Mouse (Mus musculus) A20 (cell line): ENCODE data around the gene 1700023F06Rik.
A peak's percentile ranks its signal among the peaks of the same experiment; 100 is the strongest.

Experiments
- DNase-seq: peaks from one replicate; pipeline ENCODE4 v3.0.0-alpha.2; 2011; ENCODE audit warnings: low read depth, low spot score

1700023F06Rik gene

DNA sequence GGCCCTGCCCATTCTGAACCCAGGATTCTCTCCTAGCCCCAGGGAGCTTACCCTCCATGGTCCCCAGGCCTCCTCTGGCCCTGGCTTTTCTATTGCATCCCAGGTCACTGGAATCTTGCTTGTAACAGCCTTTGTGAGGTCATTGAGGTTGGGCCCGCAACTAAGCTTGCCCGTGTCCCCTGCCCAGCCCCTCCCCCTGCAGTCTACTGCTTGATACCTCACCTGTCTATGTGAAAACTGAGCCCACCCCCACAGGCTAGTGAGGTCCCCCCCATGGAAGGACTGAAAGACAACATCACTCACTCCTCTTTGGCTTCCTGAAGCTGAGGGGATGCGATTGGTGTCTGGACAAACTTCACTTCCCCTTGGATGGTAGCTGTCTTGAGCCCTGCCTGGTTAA lies at the start of gene 1700023F06Rik:
TSS of gene 1700023F06Rik (minus strand) at position 101 of the 400 bp plus-strand sequence.
- DNase-seq, result no peak

DNA sequence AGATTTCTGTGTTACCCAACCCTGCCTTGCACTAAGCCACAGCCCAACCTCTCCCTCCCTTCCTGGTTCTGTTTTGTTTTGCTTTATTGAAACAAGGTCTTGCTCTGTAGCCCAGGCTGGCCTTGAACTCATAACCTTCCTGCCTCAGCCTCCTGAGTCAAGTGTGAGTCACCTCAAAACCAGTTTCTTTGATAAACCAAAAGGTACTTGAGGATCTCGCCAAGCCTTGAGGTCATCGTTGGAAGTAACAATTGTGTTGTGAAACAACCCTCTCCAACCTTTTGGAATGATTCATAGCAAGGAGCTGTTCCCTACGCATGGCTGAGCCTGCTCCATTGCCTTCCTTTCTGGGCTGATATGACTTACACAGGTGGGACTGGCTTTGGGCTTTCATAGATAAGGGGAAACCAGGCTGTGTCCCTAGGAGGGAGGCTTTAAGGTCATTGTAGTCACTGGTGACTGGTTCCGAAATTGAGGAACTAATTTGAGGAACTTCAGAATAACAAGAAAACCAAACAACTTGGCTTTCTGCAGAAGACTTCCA lies 49.7 kb upstream of the 1700023F06Rik start:
- DNase-seq, result peak; percentile 70

DNA sequence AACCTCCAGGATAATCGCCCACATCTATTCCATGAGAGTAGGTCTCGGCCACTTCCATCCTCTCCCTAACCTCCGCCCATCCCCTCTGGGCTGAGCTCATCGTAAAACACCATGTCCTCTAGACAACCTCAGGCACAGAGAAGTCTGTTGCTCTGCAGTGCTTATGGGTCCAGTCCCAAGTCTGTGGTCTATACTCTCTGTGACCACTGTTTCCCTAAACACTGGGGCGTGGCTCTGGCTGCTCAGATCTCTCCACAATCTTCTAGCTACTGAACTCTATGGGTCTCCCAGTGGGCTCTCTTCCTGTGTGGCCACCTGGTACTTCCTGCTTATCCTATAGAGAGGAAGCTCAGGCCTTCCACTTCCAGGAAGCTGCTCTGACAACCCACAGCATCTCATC lies 45.2 kb upstream of the 1700023F06Rik start:
- no peak for DNase-seq

DNA sequence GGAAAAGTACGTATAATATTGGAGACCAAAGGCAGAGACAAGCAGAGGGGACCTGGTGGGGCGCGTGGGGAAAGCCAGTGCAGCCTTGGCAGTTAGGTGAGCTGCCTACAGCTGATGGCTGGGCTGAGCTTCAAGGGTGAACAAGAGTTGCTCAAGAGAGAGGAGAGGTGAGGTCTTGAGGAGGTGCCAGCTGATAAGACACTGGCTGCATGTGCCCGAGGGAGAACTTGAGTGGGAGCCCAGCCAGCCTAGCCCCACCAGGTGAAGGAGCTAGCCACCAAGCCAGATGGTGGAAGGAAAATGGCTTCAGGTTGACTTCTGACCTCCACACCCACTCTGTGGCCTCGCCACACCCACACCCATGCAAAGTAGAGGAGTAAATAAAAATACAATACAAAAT lies 44.0 kb upstream of the 1700023F06Rik start:
- DNase-seq, result no peak

DNA sequence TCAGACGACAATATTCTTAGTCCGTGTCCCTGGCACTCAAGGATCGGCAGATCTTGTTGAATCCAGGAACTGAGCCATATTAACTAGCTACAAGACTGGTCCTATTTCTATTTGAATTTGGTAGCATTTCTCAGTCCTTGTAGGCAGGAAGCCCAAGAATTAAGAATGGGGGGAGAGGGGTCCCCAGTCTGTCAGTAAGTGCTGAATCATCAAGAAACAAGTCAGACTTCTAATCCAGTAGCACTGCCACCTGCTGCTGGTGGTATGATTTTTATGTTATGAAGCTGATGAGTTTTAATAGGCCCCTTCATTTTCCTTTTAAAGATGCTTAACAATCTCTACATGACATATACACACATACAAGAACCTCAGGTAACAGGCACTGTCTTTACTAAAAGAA lies 42.0 kb upstream of the 1700023F06Rik start:
- DNase-seq, result no peak

DNA sequence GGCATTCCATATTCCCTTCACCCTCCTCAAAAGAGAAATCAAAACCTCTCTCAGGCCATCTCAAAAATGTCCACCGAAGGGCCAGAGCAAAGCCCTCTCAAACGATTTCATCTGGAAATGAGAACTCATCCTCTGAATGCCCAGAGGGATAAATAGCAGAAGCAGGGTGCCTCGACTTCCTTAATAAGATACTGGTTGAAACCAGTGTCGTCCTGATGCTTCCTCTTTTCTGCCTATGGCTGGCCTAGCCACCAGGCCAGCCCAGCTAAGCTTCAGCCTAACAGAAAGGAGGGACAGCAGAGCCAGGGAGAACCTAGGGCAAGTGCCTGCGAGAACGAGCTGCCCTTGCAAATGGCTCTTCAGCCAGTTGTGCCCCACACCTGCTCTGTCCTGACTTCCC lies 41.2 kb upstream of the 1700023F06Rik start:
- DNase-seq, result peak; percentile 82

DNA sequence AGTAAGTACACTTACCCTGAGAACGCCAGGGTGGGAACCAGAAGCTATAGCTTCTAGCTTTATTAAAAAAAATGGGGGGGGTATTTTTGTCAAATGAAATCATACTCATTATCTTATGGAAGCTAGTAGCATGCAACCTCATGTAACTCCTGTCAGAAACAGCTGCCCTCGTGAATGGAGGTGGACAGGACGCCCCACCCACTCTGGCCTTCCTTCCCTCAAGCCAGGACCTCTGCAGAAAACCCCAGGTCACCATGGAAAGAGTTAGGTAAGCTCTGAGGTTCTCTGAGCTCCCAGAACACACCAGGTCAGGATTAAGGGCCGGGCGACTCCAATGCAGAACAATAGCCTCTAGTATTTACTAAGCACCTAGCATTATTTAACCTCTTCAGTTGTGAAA lies 40.5 kb upstream of the 1700023F06Rik start:
- DNase-seq, result peak; percentile 52

DNA sequence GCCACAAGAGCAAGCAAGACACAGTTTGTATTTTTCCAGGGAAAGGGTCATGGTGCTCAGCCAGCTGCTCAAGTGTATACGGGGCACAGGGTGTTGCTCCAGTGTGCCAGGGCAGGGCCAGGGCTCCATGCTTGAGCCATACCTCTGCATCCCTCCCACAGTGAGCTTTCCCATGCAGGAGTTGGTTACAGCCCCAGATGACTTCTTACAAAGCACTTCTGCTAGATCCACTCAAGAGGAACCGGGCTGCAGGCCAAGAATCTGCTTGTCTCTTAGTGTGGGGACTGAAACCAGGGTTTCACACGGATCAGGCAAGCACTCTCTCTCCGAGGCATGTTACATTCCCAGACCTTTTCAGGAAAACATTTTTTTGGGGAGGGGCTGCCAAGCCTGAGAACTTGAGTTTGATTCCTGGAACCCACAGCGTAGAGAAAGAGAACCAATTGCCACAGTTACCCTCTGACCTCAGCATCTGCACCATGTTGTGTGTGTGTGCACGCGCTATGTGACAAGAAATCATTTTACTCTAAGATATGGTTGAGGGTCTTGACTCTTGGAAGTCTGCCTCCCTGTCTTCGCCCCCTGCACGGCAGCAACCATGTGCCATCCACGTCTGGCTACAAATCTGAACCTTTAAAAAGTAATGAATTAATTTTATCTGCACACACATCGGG lies 39.3 kb upstream of the 1700023F06Rik start:
- no peak for DNase-seq

DNA sequence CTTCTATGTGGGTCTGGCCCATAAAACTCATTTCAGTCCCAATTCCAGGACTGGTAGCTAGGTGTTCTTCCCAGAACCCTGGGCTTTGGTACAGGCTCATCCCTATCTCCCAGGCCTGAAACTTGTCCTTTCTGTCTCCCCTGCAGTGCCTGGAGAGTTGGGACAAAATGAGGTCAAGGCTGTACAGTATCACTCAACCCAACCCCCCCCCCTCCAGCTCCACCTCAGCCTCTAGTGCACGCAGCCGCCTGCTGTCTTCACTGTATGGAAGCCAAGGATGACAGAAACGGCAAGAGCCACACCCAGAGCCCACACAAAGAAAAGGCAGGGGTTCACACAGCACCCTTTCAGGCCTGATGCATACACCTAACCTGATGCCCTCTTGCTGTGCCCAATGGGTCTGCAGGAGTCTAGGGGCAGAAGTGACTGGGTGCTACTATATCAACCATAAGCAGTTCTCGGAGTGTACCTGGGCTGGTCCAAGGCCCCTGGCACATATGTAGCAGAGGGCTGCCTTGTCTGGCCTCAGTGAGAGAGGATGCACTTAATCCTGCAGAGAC lies 38.5 kb upstream of the 1700023F06Rik start:
- DNase-seq, result no peak

DNA sequence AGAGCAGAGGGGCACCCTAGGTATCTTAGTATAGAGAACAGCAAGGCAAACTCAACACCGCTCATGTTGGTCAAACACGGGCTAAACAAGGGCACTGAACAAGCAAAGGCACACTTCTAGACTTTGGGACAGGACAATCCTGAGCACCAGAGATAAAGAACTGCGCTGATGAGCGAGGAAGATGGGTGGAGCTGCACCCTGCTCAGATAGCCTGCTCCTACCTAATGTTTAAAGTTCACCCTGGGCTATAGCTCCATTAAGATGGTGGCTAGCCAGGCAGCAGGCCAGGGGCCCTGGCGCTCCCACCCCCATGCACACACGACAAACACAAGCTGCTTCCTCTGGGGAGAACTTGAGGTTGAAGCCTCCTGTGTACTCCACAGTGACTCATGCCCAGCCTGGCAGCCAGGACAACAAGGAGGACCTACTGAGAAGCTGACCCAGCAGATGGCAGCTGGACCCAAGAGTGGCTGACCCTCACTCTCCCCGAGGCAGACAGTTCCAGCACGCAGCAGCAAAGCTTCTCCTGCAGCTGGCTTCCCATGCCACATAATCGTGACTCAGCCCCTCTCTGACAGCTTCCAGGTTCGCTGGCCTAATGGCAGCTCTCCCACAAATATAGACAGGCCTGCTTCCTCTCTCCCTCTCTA lies 37.8 kb upstream of the 1700023F06Rik start:
- DNase-seq, result no peak

DNA sequence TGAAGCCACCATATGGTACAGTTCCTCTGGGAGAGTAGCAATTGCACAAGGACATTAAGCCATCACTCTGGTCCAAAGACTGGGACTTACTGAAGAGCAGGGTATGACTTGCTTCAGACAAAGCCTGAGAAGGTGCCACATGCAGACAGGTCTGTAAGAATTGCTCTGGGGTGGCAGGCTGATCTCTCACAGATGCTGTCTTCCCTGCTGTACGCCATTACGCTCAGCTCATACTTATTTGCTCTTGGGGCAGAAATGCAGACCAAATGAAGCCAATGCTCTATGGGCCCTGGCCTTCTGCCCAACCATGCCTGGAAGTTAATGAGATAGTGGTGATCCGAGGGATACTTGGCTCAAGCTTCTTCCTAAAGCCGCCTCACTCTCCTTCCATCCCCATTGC lies 36.5 kb upstream of the 1700023F06Rik start:
- DNase-seq, result no peak

DNA sequence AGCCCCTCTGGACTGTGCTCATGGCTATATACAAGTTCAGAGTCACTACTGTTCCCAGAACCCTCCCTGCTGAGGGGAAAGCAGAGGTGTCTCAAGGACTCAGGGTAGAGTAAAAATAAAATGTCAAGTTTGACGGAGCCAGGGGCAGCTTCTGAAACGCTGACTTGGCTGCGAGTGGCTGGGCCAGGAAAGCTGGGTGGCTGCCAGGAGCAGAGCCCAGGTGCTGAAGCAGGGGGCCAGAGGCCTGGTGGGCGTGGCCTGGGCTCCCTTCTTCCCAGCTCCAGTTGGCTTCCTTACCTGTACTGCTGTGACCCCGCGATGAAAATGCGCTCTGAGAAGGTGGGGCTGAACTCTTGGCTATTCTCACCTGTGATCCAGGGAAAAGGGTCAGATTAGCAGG lies 32.4 kb upstream of the 1700023F06Rik start:
- no peak for DNase-seq

DNA sequence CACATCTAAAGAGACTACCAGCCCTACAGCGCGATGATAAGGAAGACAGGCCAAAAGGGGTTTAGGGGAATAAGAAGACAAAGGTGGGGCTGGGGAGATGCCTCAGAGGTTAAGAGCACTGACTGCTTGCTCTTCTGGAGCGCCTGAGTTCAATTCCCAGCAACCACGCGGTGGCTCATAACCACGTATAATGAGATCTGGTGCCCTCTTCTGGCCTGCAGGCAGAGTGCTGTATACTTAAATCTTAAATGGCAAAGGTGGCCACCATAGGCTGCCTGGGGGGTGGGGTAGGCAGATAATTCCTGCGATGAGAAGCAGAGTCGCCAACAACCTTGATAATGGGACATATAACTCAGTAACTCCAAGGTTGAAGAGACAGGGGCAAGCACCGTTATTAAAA lies 29.4 kb upstream of the 1700023F06Rik start:
- peak; percentile 40 for DNase-seq

DNA sequence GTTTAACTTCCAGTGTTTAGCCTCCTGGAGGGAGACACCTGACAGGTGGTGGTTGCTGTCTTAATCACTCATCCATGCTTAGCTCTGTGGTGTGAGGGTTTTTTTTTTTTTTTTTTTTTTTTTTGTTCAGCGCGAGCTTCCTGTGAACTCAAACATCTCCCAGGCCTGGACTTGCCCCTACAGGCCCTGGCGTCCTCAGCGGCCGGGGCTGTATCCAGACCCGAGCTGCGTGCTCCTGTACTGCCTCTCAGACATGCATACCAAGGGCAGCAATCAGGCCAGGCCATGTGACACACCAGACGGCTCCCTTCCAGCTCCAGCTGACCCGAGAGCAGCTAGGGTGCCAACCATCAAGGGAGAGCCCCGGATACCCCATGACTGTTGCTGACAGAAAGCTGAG lies 28.5 kb upstream of the 1700023F06Rik start:
- no peak for DNase-seq

DNA sequence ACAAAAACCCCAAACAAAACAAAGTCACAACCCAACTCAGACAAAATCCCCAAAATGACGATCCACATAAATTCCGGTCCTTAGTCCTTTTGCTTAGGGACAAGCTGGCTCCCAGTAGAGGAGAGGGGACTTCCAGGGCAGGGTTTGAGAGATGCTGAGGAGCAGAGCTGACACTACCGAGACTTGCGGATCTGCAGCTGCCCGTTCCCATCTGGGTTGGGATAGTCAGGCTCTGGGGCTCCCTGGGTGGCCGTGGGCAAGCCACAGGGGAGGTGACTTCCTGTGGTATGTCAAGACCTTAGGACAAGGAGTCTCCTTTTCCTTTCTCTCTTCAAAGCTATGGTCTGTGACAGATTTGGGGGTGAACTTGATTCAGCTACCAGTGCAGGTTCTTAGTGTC lies 28.1 kb upstream of the 1700023F06Rik start:
- no peak for DNase-seq

DNA sequence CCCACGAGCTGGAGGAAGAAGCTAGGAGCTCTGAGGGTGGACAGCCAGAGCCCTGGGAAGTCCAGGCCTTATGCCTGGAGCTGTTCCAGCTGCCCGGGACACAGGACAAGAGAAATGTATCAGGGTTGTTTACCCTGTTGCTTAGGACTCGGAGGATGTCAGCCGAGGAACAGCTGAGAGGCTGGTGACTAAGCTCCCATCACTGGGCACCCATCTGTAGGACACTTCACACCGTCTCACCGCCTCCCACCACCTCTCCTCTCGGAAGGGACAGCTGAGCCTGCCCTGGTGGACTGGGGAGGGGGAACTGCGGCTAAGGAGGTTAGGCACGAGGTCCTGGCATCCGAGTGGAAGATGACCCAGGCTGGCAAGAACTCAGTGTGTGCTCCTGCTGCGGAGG lies 27.3 kb upstream of the 1700023F06Rik start:
- DNase-seq, result no peak

DNA sequence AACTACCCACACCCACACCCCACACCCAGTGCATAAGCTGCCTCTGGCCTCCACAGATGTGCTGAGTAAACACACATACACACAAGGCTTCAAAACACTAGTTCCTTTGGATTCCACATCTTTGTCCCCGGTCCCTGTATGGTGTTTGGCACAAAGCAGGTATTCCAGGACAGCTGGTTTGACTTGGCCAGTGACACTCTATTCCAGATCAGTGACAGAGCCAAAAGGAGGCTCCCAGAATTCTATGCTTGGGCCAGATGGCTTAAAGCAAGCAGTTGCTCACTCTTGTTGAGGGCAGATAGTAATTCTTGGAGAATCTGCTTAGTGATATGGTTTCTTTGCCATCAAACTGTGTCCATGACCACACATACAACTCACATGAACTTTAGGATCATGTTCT lies 26.1 kb upstream of the 1700023F06Rik start:
- no peak for DNase-seq

DNA sequence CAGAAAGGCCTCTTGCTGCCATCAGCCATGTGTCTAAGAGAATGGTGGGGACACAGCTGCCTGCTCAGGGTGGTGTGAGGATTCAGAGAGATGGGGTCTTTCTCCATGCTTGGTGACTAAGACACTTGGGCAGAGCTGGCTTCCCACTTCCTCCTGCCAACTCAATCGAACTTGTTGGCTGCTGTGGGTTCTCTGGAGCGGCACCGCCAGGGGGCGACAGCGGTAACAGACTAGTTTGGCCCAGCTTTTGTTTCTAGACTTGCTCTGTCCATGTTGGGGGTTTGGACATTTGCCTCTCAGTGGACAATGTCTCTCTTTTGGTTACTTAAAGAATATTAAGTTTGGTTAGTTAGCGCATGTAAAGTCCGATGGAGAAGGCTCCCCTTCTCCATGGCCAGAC lies 24.6 kb upstream of the 1700023F06Rik start:
- DNase-seq, result peak; percentile 81

DNA sequence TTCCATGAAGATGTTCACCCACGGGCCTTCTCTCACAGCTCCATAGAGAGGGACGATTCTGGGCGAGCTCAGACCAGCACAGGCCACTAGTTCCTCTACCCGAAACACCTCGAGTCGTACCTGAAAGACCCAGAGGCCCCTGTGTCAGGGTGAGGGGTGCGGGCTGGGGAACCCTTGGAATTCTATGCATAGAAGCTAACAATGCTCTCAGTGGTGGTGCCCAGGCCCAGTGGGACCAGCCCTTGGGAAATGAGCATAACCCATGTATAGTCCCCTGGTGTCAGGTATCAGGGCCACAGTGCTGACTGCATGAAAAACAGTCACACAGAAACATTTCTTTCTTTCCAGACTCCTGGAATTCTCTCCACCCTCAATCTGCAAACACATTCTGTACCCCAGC lies 23.0 kb upstream of the 1700023F06Rik start:
- no peak for DNase-seq

DNA sequence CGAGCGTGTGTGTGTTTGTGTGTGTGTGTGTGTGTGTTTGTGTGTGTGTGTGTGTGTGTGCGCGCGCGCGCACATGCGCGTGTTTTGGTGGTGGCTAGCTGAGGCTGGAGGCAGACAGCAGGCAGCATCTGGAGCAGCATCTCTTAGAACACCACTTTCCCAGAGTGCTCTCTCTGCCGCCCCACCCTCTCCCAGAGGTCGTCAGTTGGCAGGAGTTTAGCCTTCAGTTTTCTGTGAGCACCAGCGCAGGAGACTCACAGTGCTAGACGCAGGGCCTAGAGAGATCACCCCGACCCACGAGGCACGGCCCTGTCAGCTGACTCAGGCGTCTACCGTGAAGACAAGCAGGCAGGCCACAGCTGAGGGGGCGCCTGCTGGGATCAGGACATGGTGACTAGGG lies 22.3 kb upstream of the 1700023F06Rik start:
- no peak for DNase-seq

DNA sequence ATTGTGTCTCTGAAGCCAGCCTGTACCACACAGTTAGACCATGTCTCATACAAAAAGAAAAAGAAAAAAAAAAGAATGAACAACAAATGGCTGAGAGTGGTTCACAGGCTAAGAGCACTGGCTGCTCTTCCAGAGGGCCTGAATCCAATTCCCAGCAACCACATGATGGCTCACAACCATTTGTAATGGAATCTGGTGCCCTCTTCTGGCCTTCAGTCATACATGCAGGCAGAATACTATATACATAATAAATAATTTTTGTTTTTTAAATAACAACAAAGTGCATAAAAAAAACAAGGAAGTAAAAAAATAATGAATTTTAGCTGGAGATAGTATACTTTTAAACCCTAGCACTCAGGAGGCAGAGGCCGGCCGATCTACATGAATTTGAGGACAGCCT lies 21.2 kb upstream of the 1700023F06Rik start:
- DNase-seq, result no peak

DNA sequence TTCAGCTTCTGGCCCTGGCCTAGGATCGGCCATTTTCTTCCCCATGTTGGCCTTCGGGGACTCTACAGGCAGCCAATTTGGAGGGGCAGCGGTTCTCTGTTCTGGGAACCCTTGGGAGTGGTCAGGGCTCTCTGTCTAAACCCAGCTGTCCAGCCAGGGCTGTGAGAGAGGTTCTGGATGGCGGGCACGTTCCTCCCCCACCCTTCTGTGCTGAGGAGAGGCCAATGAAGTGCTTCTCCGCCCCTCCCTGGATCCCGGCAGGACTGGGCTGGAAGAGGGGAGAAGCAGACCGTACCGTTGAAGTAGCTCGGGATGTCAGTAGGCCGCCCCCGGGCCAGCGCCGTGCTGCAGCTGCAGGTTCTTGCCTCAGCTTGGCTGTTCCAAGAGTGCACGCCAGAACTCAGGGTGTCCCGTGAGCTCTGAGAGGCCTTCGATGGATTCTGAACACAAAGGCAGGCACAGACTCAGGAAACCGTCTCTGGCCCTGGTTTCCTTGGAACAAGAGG lies 15.6 kb upstream of the 1700023F06Rik start:
- DNase-seq, result no peak

DNA sequence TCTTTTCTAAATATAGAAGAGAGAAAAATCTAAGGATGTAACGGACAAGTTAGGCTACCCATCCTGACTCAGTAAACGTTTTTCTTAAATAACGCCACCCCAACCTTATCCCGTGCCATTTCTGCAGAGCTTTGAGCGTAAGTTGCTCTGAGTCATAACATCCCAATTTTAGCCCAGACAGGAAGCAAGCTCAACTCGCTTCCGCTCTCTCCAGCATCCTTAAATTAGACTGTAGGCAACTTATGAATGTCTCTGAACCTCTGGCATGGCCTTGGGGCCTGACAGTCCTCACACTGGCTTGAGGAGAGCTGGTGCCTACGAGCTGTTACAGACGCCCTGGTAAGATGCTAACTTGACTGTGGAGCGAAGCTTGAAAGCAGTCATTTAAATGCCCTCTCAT lies 15.1 kb upstream of the 1700023F06Rik start:
- DNase-seq, result no peak
